Mouse (Mus musculus) heart, adult 2 months (tissue): ENCODE measurements around the gene Gm44965. TPM values are rescaled to one million over a fixed set of nuclear protein-coding genes. Genes with fewer than 3 reads are reported as not detected.

Experiments
- DNase-seq, 2 experiments: peaks; one replicate each; pipeline ENCODE4 v3.0.0; 2021
- H3K27ac ChIP-seq: fragments of 200-600 bp; 2 replicates; pipeline ENCODE4 v1.8.1; 2022
- H3K27me3 ChIP-seq: fragments of 200-500 bp; 2 replicates; pipeline ENCODE4 v1.6.1; 2012; ENCODE audit warnings: mild to moderate bottlenecking, low read length, inconsistent platforms, mixed read lengths; ENCODE audit not compliant: control insufficient read depth, insufficient read depth
- H3K36me3 ChIP-seq: fragments of 200-500 bp; 2 replicates; pipeline ENCODE4 v1.6.1; 2012; ENCODE audit warnings: low read length, inconsistent platforms; ENCODE audit not compliant: control insufficient read depth, insufficient read depth
- H3K4me1 ChIP-seq: fragments of 200-500 bp; 2 replicates; pipeline ENCODE4 v1.6.1; 2011; ENCODE audit warnings: low read length; ENCODE audit not compliant: control insufficient read depth, insufficient read depth
- H3K4me3 ChIP-seq: fragments of 200-600 bp; 2 replicates; pipeline ENCODE4 v1.8.1; 2022
- H3K79me2 ChIP-seq: fragments of 200-500 bp; replicated peaks from 2 replicates; pipeline ENCODE4 v1.6.1; 2012; ENCODE audit warnings: mild to moderate bottlenecking, inconsistent platforms, low read length, moderate library complexity, mixed read lengths; ENCODE audit not compliant: control insufficient read depth, insufficient read depth
- H3K9ac ChIP-seq: fragments of 200-500 bp; 2 replicates; pipeline ENCODE4 v1.6.1; 2012; ENCODE audit warnings: low read depth, mild to moderate bottlenecking, control low read depth, inconsistent platforms, low read length, mixed read lengths
- CTCF ChIP-seq: fragments of 200-600 bp; IDR thresholded peaks from 2 replicates; pipeline ENCODE4 v1.8.1; 2022; ENCODE audit warnings: antibody characterized with exemption, mild to moderate bottlenecking, moderate library complexity
- EP300 ChIP-seq: fragments of 200-500 bp; IDR thresholded peaks from 2 replicates; pipeline ENCODE4 v1.6.1; 2011; ENCODE audit warnings: low read depth, low read length, control low read depth; ENCODE audit not compliant: insufficient read depth
- POLR2A ChIP-seq: fragments of 200-500 bp; IDR thresholded peaks from 2 replicates; pipeline ENCODE4 v1.6.1; 2011; ENCODE audit warnings: mild to moderate bottlenecking, low read depth, low read length, control low read depth; ENCODE audit not compliant: insufficient read depth
- WGBS: fragments of 180-500 bp; shearing (Covaris S2); methylation state at CpG from one replicate; pipeline ENCODE4 v1.1.7; 2018; 5-methylcytosine and 5-hydroxymethylcytosine counted together
- intact Hi-C: fragments of 180-260 bp; cut with DNase I; formaldehyde crosslinking; loops from one replicate; pipeline ENCODE4 v1.15.1; 2025
- polyA plus RNA-seq: library from polyadenylated mRNA; depleted of rRNA; stranded (reverse); fragments of >200 nt; gene quantifications from 2 replicates; pipeline ENCODE4 v1.2.3, GENCODE M21; 2012
- total RNA-seq, 2 experiments: library from RNA; stranded (reverse); gene quantifications; 2 replicates each; pipeline ENCODE4 v1.2.3; 2021

Gene Gm44965
- total and polyA plus RNA-seq, 3 experiments = not detected

GRCm38 (mm10) chr6:48566312-48566711 lies 27.4 kb upstream of the Gm44965 start:
- intact Hi-C loops = no loop called here
- no peaks in the 10 kb centered on the region for H3K27me3 ChIP-seq
- DNase-seq = peak; percentile 78 to 86
- H3K4me1 ChIP-seq = peaks cover 22% of the 10 kb centered on the region
- peak overlapping the region; percentile 51 for H3K27ac ChIP-seq
- H3K79me2 ChIP-seq = no peaks in the 10 kb centered on the region
- no peak overlapping the region for H3K9ac ChIP-seq
- TF ChIP-seq POLR2A (no peak), EP300 (peak; percentile 54; the same call in 1 of the 2 replicates)
- 3% methylated on average over 5 of the region's 5 CpGs for WGBS
- no peak overlapping the region for H3K4me3 ChIP-seq
- H3K36me3 ChIP-seq = no peaks in the 10 kb centered on the region

- peak; percentile 73 to 74 for DNase-seq
- WGBS = 24% methylated on average over 21 of the region's 21 CpGs
- peak overlapping the region; percentile 54 for H3K9ac ChIP-seq
- peak overlapping the region; percentile 62 for H3K27ac ChIP-seq
- TF ChIP-seq EP300 = no peak
- no peak for TF ChIP-seq CTCF
- TF ChIP-seq POLR2A = no peak
- intact Hi-C loops = no loop called here
- H3K36me3 ChIP-seq = no peaks in the 10 kb centered on the region
- H3K4me3 ChIP-seq = no peak overlapping the region; the same call in 1 of the 2 replicates
- no peaks in the 10 kb centered on the region for H3K27me3 ChIP-seq
- peaks cover 27% of the 10 kb centered on the region for H3K4me1 ChIP-seq
- H3K79me2 ChIP-seq = no peaks in the 10 kb centered on the region
Measured at GRCm38 (mm10) chr6:48568036-48568984, 25.4 kb upstream of the Gm44965 start.

- 35% methylated on average over 7 of the region's 8 CpGs for WGBS
- Histone ChIP-seq H3K36me3 (no peaks in the 10 kb centered on the region), H3K4me3 (no peak overlapping the region; the same call in 1 of the 2 replicates), H3K79me2 (no peaks in the 10 kb centered on the region), H3K4me1 (peaks cover 29% of the 10 kb centered on the region), H3K27ac (peak overlapping the region; percentile 62), H3K27me3 (no peaks in the 10 kb centered on the region), H3K9ac (peak overlapping the region; percentile 54)
- intact Hi-C loops = no loop called here
- no peak for TF ChIP-seq EP300
- no peak for TF ChIP-seq POLR2A
- no peak for TF ChIP-seq CTCF
- DNase-seq = no peak
Measured at GRCm38 (mm10) chr6:48569065-48569807, 24.5 kb upstream of the Gm44965 start.

DNA sequence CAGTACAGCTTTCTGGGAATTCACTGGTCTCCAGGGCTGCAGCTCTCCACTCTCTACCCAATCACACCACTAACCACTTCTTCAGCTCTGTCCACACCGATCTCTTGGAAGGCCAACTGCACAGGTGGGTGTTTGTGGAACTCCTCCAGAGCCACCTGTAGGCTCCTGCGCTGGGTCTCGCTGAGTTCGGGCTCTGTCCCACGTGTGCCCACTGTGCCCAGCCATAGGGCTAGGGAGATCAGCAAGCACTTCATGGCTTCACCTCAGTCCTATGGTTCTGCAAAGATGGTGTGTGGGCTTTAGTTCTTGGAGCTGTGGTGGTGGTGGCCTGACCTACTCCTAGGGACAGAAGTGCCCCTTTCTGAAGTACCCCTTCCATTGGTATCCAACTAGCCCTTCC lies 21.7 kb upstream of the Gm44965 start:
- H3K27me3 ChIP-seq = no peaks in the 10 kb centered on the region
- no peak for DNase-seq
- H3K79me2 ChIP-seq = no peaks in the 10 kb centered on the region
- H3K4me3 ChIP-seq = peak overlapping the region; percentile 26
- intact Hi-C loops = no loop called here
- peaks cover 20% of the 10 kb centered on the region for H3K4me1 ChIP-seq
- no peaks in the 10 kb centered on the region for H3K36me3 ChIP-seq
- TF ChIP-seq CTCF (no peak), EP300 (no peak), POLR2A (no peak)
- peak overlapping the region; percentile 73 for H3K9ac ChIP-seq
- WGBS = 84% methylated on average over 5 of the region's 5 CpGs
- peak overlapping the region; percentile 68 for H3K27ac ChIP-seq

DNA sequence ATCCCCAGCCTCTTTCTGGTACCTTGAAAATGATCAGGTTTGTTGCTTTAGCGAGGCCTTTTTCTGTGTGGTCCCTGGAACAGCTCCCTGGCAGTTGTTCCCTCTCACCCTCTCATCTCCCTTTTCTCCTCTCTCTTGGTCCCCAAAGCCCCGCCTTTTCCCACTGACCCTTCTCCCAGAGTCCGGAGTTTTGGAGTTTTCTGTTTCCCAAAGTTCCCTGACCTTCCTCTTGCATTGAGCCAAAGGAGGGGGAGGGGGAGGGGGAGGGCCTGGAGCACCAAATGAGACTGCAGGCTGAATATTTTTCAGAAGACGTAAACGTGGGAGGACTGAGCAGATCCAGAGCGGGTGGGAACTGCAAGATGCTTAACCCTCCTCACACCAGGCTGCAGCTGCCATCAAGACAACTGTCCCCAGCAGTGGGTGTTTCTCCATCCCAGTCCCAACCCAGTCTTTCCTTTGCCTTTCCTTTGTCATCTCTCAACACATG lies 21.1 kb upstream of the Gm44965 start, which contains the start of gene Rarres2:
Gene Rarres2 (minus strand): TSS at position 218 of the 490 bp plus-strand sequence.
- Histone ChIP-seq H3K4me1 (peaks cover 20% of the 10 kb centered on the region), H3K27ac (peak within 1 kb of the TSS; percentile 73), H3K27me3 (no peaks in the 10 kb centered on the region), H3K9ac (peak within 1 kb of the TSS; percentile 73), H3K36me3 (no peaks in the 10 kb centered on the region), H3K79me2 (no peaks in the 10 kb centered on the region), H3K4me3 (peak within 1 kb of the TSS; percentile 26)
- intact Hi-C loops = no loop called here
- WGBS = 24% methylated on average over 6 of the region's 6 CpGs
- TF ChIP-seq CTCF (no peak), POLR2A (peak; percentile 59; the same call in 1 of the 2 replicates), EP300 (peak; percentile 75)
- peak; percentile 69 to 80 for DNase-seq
